Mouse (Mus musculus) embryonic facial prominence, embryonic 12.5 days (tissue): ENCODE measurements around the gene Calml4. TPM values are rescaled to one million over a fixed set of nuclear protein-coding genes. Genes with fewer than 3 reads are reported as not detected.

Experiments used
- ATAC-seq: fragments of 200-750 bp; cut with Nextera tagmentation; 2 replicates; pipeline ENCODE4 v1.8.0; 2017; ENCODE audit not compliant: insufficient number of reproducible peaks, insufficient read depth, low FRiP score, low TSS enrichment
- H3K27ac ChIP-seq: fragments of 300-500 bp; sonication (generic); 2 replicates; pipeline ENCODE4 v1.5.1; 2016; ENCODE audit warnings: mild to moderate bottlenecking
- H3K27me3 ChIP-seq: fragments of 300-500 bp; sonication (generic); 2 replicates; pipeline ENCODE4 v1.6.1; 2016; ENCODE audit warnings: mild to moderate bottlenecking, moderate library complexity
- H3K36me3 ChIP-seq: fragments of 300-500 bp; sonication (generic); 2 replicates; pipeline ENCODE4 v1.6.1; 2016; ENCODE audit warnings: mild to moderate bottlenecking
- H3K4me1 ChIP-seq: fragments of 300-500 bp; sonication (generic); 2 replicates; pipeline ENCODE4 v1.6.1; 2016
- H3K4me2 ChIP-seq: fragments of 300-500 bp; sonication (generic); replicated peaks from 2 replicates; pipeline ENCODE4 v1.6.1; 2016; ENCODE audit warnings: mild to moderate bottlenecking, moderate library complexity
- H3K4me3 ChIP-seq: fragments of 300-500 bp; sonication (generic); 2 replicates; pipeline ENCODE4 v1.5.1; 2016; ENCODE audit warnings: mild to moderate bottlenecking
- H3K9ac ChIP-seq: fragments of 300-500 bp; sonication (generic); 2 replicates; pipeline ENCODE4 v1.6.1; 2016; ENCODE audit warnings: mild to moderate bottlenecking, moderate library complexity
- H3K9me3 ChIP-seq: fragments of 300-500 bp; sonication (generic); 2 replicates; pipeline ENCODE4 v1.6.1; 2016; ENCODE audit warnings: mild to moderate bottlenecking, moderate library complexity
- WGBS: fragments of 180-500 bp; shearing (Covaris S2); methylation state at CpG from one replicate; pipeline ENCODE4 v1.1.7; 2016; 5-methylcytosine and 5-hydroxymethylcytosine counted together
- polyA plus RNA-seq: library from polyadenylated mRNA; unstranded; fragments of >200 nt; fragmentation: Nextera tagmentation; extraction: Ambion mirVana; gene quantifications from 2 replicates; pipeline ENCODE4 v1.2.1, GENCODE M21; 2016

Gene Calml4
- polyA plus RNA-seq, 1 experiment from 2014 or later = 4.5 TPM

DNA sequence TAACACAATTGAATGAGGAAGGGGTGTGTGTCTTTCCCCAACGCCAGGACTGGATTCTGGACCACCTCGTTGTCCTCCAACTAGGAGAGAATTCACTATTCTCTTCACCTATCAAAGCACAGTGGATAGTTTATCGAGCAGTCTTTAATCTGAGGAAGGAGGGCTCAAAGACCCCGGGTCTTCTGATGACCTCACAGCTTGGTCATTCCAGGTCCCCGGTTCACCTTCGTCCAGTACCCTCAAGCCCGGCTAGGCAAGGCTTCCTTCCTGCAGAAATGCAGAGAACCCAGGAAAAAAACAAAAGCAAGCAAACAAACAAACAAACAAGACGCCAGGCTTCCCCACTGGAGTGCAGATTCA lies 19.8 kb upstream of the Calml4 start:
- WGBS = 19% methylated on average over 8 of the region's 8 CpGs
- Histone ChIP-seq H3K4me3 (peak overlapping the region; percentile 57), H3K9ac (peak overlapping the region; percentile 77; the same call in 1 of the 2 replicates), H3K27ac (peak overlapping the region; percentile 61), H3K9me3 (no peaks in the 10 kb centered on the region), H3K27me3 (no peaks in the 10 kb centered on the region), H3K4me2 (peak overlapping the region; percentile 75), H3K36me3 (no peaks in the 10 kb centered on the region), H3K4me1 (peaks cover 8% of the 10 kb centered on the region; the same call in 1 of the 2 replicates)
- ATAC-seq = no peak

DNA sequence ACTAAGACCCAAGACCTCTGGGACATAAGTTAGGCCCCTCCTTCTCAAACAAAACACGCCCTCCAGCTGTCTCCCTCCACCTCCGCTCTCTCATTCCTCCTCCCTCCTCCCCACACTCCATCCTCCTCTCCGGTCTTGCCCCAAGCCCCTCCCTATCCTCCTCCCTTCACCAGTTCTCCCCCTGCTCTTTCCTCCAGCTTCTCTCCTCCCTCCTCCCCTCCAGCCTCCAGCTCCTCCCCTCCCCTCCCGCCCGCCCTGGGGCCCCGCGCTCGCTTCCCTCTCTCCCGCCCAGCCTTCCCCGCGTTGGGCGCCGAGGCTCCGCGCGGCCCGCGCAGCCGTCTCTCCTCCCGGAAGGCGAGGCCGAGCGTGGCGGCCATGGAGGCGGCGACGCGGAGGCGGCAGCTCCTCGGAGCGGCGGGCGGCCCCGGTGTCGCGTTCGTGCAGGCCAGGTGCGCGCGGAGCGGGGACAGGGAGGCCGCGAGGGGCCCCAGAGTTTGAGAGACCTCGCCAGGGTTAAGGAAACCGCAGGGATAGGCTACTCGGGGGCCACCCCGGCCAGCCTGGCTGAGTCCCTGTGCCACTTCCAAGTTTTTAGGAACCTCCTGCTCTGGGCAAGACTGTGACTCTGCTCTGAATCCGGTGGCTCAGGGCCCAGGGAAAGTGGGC lies 19.2 kb upstream of the Calml4 start, which contains the start of gene Cln6:
Cln6 (plus strand) TSS at position 280 of the 666 bp plus-strand sequence.
- H3K27ac ChIP-seq = peak within 1 kb of the TSS; percentile 83
- peak; percentile 68 for ATAC-seq
- peaks cover 8% of the 10 kb centered on the region; the same call in 1 of the 2 replicates for H3K4me1 ChIP-seq
- peak within 1 kb of the TSS; percentile 57 for H3K4me3 ChIP-seq
- H3K4me2 ChIP-seq = peak within 1 kb of the TSS; percentile 75
- H3K9ac ChIP-seq = peak within 1 kb of the TSS; percentile 77
- H3K9me3 ChIP-seq = no peaks in the 10 kb centered on the region
- H3K27me3 ChIP-seq = no peaks in the 10 kb centered on the region
- under 1% methylated on average over 41 of the region's 48 CpGs for WGBS
- no peaks in the 10 kb centered on the region for H3K36me3 ChIP-seq

DNA sequence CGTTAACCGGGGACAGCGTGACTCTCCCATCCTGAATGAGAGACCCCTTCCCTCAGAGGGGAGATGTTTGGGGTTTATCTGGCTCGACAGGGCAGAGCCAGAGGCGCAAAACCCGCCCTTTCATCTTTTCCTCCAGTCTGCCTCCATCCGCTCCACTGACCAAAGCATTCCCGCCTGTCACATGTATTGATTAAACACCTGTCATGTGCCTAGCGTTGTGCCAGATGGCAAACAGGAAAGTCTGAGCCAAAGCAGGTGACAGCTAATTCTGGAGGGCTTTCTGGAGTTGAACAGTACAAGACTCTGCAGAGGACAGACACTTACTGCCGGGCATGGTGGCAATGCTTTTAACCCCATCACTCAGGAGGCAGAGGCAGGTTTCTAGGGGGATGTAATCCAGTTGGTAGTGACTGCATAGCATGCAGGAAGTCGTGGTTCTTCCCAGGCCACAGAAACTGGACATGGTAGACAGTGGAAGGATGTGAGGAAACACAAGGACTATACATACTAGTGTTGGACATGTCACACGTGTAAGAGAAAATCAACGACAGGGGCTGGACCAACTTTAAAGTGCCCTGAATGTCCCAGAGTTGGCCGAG lies 18.6 kb upstream of the Calml4 start:
- no peaks in the 10 kb centered on the region for H3K27me3 ChIP-seq
- peak overlapping the region; percentile 83; the same call in 1 of the 2 replicates for H3K27ac ChIP-seq
- peak overlapping the region; percentile 77 for H3K9ac ChIP-seq
- peak overlapping the region; percentile 57 for H3K4me3 ChIP-seq
- H3K4me2 ChIP-seq = peak overlapping the region; percentile 75
- no peak for ATAC-seq
- H3K9me3 ChIP-seq = no peaks in the 10 kb centered on the region
- 16% methylated on average over 14 of the region's 14 CpGs for WGBS
- H3K36me3 ChIP-seq = no peaks in the 10 kb centered on the region
- peaks cover 8% of the 10 kb centered on the region; the same call in 1 of the 2 replicates for H3K4me1 ChIP-seq

DNA sequence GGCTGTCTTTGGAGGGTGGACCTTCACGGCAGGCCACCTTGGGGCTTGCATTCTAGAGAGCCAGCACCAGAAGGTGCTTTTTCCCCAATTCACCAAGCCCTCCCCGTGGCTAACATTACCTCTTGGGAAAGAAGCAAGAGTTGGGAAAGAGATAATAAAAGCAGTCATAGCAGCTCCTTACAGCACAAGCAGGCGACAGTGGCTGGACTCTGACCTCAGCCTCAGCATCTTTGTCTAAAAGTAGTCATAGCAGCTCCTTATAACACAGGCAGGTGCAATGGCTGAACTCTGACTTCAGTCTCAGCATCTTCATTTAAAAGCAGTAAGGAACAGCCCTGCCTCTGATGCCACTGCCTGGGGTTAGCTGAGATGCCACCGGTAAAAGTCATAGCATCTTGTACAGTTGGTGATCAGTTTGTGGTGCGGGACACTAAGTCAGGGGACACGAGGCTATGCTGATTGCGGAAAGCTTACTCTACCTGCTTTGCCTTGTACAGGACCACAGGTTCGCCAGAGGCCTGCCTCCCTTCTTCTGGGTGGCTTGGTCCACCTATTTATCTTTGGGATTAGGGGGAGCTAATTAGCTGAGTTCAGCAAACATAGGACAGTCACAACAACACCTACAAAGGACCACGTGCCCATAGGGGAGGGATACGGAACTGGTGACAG lies 14.4 kb upstream of the Calml4 start:
- Histone ChIP-seq H3K4me1 (peaks cover 8% of the 10 kb centered on the region; the same call in 1 of the 2 replicates), H3K4me3 (no peak overlapping the region), H3K9ac (no peak overlapping the region), H3K9me3 (no peaks in the 10 kb centered on the region), H3K36me3 (no peaks in the 10 kb centered on the region), H3K27me3 (no peaks in the 10 kb centered on the region), H3K27ac (no peak overlapping the region), H3K4me2 (no peak overlapping the region)
- WGBS = 83% methylated on average over 10 of the region's 10 CpGs
- ATAC-seq = no peak

DNA sequence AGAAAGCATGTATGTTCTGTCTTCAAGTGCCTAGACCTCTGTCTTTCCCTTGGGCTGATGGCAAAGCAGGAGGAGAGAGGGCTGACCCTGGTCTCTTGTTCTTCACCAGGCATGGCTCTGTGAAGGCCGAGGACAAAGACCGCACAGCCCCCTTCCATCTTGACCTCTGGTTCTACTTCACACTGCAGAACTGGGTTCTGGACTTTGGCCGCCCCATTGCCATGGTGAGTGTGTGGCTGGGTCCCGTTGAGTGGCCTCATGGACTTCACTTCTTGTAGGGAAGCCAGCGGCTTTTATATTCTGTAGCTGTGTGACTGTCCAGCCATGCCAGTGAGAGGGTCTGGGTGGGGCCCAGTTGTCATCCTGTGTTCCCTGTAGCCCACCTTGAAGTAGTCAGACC lies 13.4 kb upstream of the Calml4 start:
- Histone ChIP-seq H3K4me2 (no peak overlapping the region), H3K36me3 (0 out of 2 replicates have a peak, but pooled peaks cover 4% of the 10 kb centered on the region), H3K27ac (no peak overlapping the region), H3K27me3 (no peaks in the 10 kb centered on the region), H3K4me1 (peaks cover 5% of the 10 kb centered on the region; the same call in 1 of the 2 replicates), H3K9ac (no peak overlapping the region), H3K4me3 (no peak overlapping the region), H3K9me3 (no peaks in the 10 kb centered on the region)
- WGBS = 92% methylated on average over 5 of the region's 5 CpGs
- ATAC-seq = no peak

DNA sequence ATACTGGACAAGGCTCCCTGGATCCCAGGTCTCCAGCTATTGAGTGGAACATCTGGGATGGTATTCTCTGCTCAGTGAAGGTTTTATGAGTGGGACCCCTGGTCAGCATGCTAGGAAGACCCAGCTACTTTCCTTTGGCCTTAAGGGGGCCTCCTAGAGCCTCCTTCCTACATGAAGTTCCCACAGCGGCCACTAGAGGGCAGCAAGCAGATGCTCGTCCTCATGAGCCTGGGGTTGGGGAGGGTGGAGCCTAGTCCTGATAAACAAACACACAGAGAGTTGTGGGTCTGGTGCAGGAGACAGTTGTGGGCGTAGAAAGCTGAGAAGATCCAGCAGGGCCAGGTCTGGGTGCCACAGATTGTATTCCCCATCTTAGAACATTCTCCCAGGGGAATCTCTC lies 10.2 kb upstream of the Calml4 start:
- no peaks in the 10 kb centered on the region for H3K27me3 ChIP-seq
- no peak for ATAC-seq
- WGBS = 1% methylated on average over 3 of the region's 3 CpGs

DNA sequence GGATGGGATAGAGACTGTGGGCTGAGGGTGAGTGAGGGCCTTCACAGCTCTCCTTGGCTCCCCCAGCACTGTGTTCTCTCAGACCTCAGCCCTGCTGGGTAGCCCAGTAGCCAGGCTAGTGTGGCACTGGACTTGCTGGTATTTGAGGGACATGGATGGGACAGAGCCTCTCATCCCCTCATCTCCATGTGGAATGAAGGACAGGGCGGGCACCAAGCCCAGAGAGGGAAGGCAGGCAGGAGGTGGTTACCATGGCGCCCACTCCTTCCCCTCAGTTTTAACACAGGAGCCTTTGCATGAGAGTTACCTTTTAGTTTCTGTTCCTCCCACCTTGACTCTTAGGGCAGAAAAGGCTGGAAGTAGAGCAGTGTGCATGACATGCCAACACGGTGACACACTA lies 9.2 kb upstream of the Calml4 start:
- H3K36me3 ChIP-seq = 0 out of 2 replicates have a peak, but pooled peaks cover 7% of the 10 kb centered on the region
- H3K27ac ChIP-seq = no peak overlapping the region
- H3K4me3 ChIP-seq = no peak overlapping the region
- H3K4me2 ChIP-seq = no peak overlapping the region
- ATAC-seq = no peak
- H3K27me3 ChIP-seq = no peaks in the 10 kb centered on the region
- no peaks in the 10 kb centered on the region for H3K9me3 ChIP-seq
- H3K9ac ChIP-seq = no peak overlapping the region
- 86% methylated on average over 3 of the region's 3 CpGs for WGBS
- no peaks in the 10 kb centered on the region for H3K4me1 ChIP-seq

More for the DNA sequence above, 10.2 kb upstream of the Calml4 start:
- Histone ChIP-seq H3K9ac (no peak overlapping the region), H3K4me2 (no peak overlapping the region), H3K27ac (no peak overlapping the region), H3K9me3 (no peaks in the 10 kb centered on the region), H3K4me1 (no peaks in the 10 kb centered on the region), H3K36me3 (0 out of 2 replicates have a peak, but pooled peaks cover 7% of the 10 kb centered on the region), H3K4me3 (no peak overlapping the region)

DNA sequence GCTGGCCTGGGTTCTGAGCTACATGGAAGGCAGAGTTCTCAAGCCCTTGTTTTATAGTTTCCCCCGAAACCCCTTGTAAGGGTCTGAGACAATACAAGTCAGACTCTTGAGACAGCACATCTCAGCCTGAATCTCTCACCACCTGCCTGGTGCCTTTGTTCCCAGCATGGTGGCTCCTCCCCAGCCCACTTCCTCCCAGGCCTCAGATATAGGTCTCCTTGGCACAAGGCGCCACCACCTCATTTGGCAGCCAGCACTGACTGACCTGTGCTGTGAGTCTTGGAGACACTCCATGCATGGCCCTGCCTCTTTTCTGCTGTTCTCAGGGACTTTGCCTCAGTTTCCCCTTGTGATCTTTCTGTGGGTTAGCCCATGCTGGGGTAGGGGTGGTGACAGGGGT lies 6.3 kb upstream of the Calml4 start:
- Histone ChIP-seq H3K4me2 (no peak overlapping the region), H3K4me1 (peaks cover 6% of the 10 kb centered on the region), H3K9me3 (no peaks in the 10 kb centered on the region), H3K27me3 (no peaks in the 10 kb centered on the region), H3K36me3 (0 out of 2 replicates have a peak, but pooled peaks cover 7% of the 10 kb centered on the region), H3K27ac (no peak overlapping the region), H3K9ac (no peak overlapping the region), H3K4me3 (no peak overlapping the region)
- no peak for ATAC-seq
- WGBS = 82% methylated on average over 2 of the region's 2 CpGs

DNA sequence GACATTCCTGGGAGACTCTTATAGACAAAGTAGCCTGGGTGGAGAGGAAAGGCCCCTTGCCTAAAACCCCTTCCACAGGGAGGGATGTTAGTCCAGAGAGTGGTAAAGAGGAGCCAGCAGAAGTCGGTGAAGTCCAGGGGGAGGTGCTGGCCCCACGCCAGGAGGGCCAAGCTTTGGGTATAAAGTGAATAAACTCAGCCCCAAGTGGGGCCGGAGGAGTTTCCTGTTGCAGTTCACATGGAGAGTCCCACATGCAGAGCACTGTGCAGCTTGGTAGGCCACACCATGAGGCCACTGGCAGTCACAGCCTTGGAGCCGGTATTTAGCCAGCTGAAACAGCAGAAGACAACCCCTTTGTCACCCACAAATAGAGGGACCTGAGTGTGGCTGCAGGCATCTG lies 3.4 kb upstream of the Calml4 start:
- H3K9ac ChIP-seq = no peak overlapping the region
- peaks cover 28% of the 10 kb centered on the region for H3K4me1 ChIP-seq
- no peak overlapping the region for H3K4me3 ChIP-seq
- no peaks in the 10 kb centered on the region for H3K27me3 ChIP-seq
- no peak for ATAC-seq
- no peak overlapping the region for H3K27ac ChIP-seq
- 53% methylated on average over 4 of the region's 4 CpGs for WGBS
- no peak overlapping the region for H3K4me2 ChIP-seq
- H3K9me3 ChIP-seq = no peaks in the 10 kb centered on the region
- 0 out of 2 replicates have a peak, but pooled peaks cover 3% of the 10 kb centered on the region for H3K36me3 ChIP-seq

DNA sequence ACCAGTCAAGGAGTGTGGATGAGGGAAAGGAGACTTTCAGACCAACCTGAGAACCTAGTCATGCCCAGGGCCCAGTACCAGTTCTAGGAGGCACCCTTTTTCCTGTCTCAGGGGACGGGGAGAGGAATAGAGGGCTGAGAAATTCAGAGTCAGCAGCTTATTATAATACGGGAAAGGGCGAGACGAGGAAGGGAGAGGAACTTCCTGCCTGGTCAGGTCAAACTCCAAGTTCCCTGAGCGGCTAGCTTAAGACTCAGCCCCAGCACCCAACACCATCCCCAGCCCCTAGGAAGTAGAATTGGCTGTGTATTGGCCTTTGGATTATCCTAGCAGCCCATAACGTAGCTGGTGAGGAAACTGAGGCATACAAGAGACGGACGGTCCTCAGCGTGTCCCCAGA lies 664 bp upstream of the Calml4 start:
- no peak for ATAC-seq
- Histone ChIP-seq H3K4me2 (peak overlapping the region; percentile 30; the same call in 1 of the 2 replicates), H3K27ac (0 out of 2 replicates have a peak overlapping the region, but pooled peaks have one; percentile 71), H3K4me1 (peaks cover 28% of the 10 kb centered on the region), H3K27me3 (no peaks in the 10 kb centered on the region), H3K9ac (no peak overlapping the region), H3K9me3 (no peaks in the 10 kb centered on the region), H3K4me3 (no peak overlapping the region), H3K36me3 (no peaks in the 10 kb centered on the region)
- 84% methylated on average over 9 of the region's 9 CpGs for WGBS

DNA sequence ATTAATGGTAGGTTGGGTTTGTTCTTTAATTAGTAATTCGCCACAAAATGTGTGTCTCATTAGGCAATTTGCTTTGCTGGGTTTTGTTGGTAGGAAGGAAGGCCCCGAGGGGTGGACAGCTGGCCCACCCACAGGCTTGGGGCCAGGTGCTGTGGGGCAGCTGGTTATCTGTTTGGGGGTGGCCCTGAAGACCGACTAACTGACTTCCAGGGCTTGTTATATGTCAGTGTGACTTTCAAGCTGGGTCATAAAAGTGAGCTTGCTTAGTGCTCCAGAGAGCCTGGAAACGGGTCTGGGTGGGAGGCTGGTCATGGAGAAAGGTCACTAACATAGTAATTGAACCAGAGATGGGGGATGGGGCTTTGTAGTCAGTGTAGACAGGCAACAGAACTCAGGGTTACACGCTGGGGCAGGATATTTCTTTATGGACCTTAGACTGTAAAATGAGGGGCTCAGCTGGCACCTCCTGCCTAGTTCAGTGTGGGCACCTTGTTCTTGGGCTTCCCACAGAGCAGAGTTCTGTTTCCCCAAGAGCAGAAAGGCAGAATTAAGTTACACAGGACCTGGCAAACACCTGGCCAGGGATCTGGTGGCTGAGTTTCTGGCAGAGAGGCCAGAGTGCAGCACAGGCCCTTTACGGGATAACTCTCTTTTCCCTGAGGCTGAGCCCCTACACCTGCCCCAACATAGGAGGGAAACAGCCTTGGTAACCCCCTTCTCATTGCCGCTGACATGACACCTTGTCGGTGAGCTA lies 563 bp downstream of the Calml4 start:
- Histone ChIP-seq H3K27ac (peak overlapping the region; percentile 71; the same call in 1 of the 2 replicates), H3K9ac (no peak overlapping the region), H3K9me3 (no peaks in the 10 kb centered on the region), H3K4me3 (no peak overlapping the region), H3K27me3 (no peaks in the 10 kb centered on the region), H3K36me3 (no peaks in the 10 kb centered on the region), H3K4me2 (peak overlapping the region; percentile 30), H3K4me1 (peaks cover 28% of the 10 kb centered on the region)
- 40% methylated on average over 8 of the region's 8 CpGs for WGBS
- no peak for ATAC-seq
